Mouse (Mus musculus) lung, embryonic 14.5 days (tissue): ENCODE measurements around the gene Gm44790. TPM values are rescaled to one million over a fixed set of nuclear protein-coding genes. Genes with fewer than 3 reads are reported as not detected.
"Not testable (repeated sequence)": the region's sequence is repeated elsewhere in the genome, so short reads cannot be mapped to it uniquely, and the experiment has no call there.

Experiments used
- ATAC-seq: fragments of 200-750 bp; cut with Nextera tagmentation; 2 replicates; pipeline ENCODE4 v1.8.0; 2017; ENCODE audit warnings: mild to moderate bottlenecking, moderate TSS enrichment, moderate library complexity; ENCODE audit not compliant: insufficient read depth
- DNase-seq: peaks from one replicate; pipeline ENCODE4 v3.0.0-alpha.2; 2015
- H3K27ac ChIP-seq: fragments of 300-500 bp; sonication (generic); 2 replicates; pipeline ENCODE4 v1.5.1; 2014; ENCODE audit warnings: low read depth, mild to moderate bottlenecking, moderate library complexity
- H3K27me3 ChIP-seq: fragments of 300-500 bp; sonication (generic); 2 replicates; pipeline ENCODE4 v1.6.1; 2014; ENCODE audit warnings: low read length, control low read depth; ENCODE audit not compliant: insufficient read depth
- H3K36me3 ChIP-seq: fragments of 300-500 bp; sonication (generic); 2 replicates; pipeline ENCODE4 v1.6.1; 2014; ENCODE audit warnings: control low read depth; ENCODE audit not compliant: insufficient read depth
- H3K4me1 ChIP-seq: fragments of 300-500 bp; sonication (generic); 2 replicates; pipeline ENCODE4 v1.6.1; 2014; ENCODE audit warnings: antibody characterized with exemption, control low read depth; ENCODE audit not compliant: insufficient read depth
- H3K4me2 ChIP-seq: fragments of 300-500 bp; sonication (generic); 2 replicates; pipeline ENCODE4 v1.6.1; 2014; ENCODE audit warnings: mild to moderate bottlenecking
- H3K4me3 ChIP-seq: fragments of 300-500 bp; sonication (generic); 2 replicates; pipeline ENCODE4 v1.5.1; 2014; ENCODE audit warnings: low read depth, low read length
- H3K9ac ChIP-seq: fragments of 300-500 bp; sonication (generic); 2 replicates; pipeline ENCODE4 v1.6.1; 2014
- H3K9me3 ChIP-seq: fragments of 300-500 bp; sonication (generic); 2 replicates; pipeline ENCODE4 v1.6.1; 2016; ENCODE audit warnings: low read depth, low read length, control low read depth
- CTCF ChIP-seq: IDR thresholded peaks from 2 replicates; pipeline ENCODE4 v1.5.1; 2016; ENCODE audit warnings: antibody characterized with exemption, low read depth
- WGBS: fragments of 180-500 bp; shearing (Covaris S2); extraction: QIAGEN DNeasy Blood & Tissue Kit; methylation state at CpG from one replicate; pipeline ENCODE4 v1.1.7; 2014; 5-methylcytosine and 5-hydroxymethylcytosine counted together
- polyA plus RNA-seq: library from polyadenylated mRNA; unstranded; fragments of >200 nt; fragmentation: Nextera tagmentation; extraction: Ambion mirVana; gene quantifications from 2 replicates; pipeline ENCODE4 v1.2.1, GENCODE M21; 2014

The Gm44790 gene
- 0.72 TPM in 1 of 2 replicates, not detected in the other for polyA plus RNA-seq

- H3K4me3 ChIP-seq: no peak within 1 kb of the TSS
- no peaks in the 10 kb centered on the region for H3K27me3 ChIP-seq
- no peak within 1 kb of the TSS for H3K27ac ChIP-seq
- ATAC-seq: no peak
- no peak within 1 kb of the TSS for H3K4me2 ChIP-seq
- no peak for DNase-seq
- no peak for TF ChIP-seq CTCF
- H3K9me3 ChIP-seq: no peaks in the 10 kb centered on the region
- H3K36me3 ChIP-seq: peaks cover 82% of the 10 kb centered on the region
- H3K9ac ChIP-seq: no peak within 1 kb of the TSS
- 98% methylated on average over 1 of the region's 1 CpGs for WGBS
- no peaks in the 10 kb centered on the region for H3K4me1 ChIP-seq
Observed at GRCm38 (mm10) chr6:86426358-86426757, at the start of gene Gm44790. TSS of gene Gm44790 (plus strand) at chr6:86426658.

- H3K36me3 ChIP-seq: peaks cover 53% of the 10 kb centered on the region
- H3K4me3 ChIP-seq: no peak overlapping the region
- WGBS: 89% methylated on average over 3 of the region's 3 CpGs
- H3K4me1 ChIP-seq: no peaks in the 10 kb centered on the region
- H3K4me2 ChIP-seq: no peak overlapping the region
- no peak for TF ChIP-seq CTCF
- H3K9ac ChIP-seq: no peak overlapping the region
- no peaks in the 10 kb centered on the region for H3K9me3 ChIP-seq
- H3K27me3 ChIP-seq: no peaks in the 10 kb centered on the region
- no peak for DNase-seq
- ATAC-seq: no peak
- no peak overlapping the region for H3K27ac ChIP-seq
Observed at GRCm38 (mm10) chr6:86378341-86378740, 48.1 kb upstream of the Gm44790 start.

- DNase-seq, H3K27me3 ChIP-seq, H3K4me2 ChIP-seq, H3K9me3 ChIP-seq, H3K9ac ChIP-seq, ATAC-seq, H3K27ac ChIP-seq, H3K4me1 ChIP-seq, H3K4me3 ChIP-seq: not testable (repeated sequence)
- H3K36me3 ChIP-seq: peaks cover 44% of the 10 kb centered on the region
- WGBS: 71% methylated on average over 7 of the region's 8 CpGs
Observed at GRCm38 (mm10) chr6:86380112-86380511, 46.3 kb upstream of the Gm44790 start.

- DNase-seq (no peak), ATAC-seq (no peak)
- no peak overlapping the region for H3K4me3 ChIP-seq
- H3K4me1 ChIP-seq: no peaks in the 10 kb centered on the region
- no peak for TF ChIP-seq CTCF
- H3K9me3 ChIP-seq: no peaks in the 10 kb centered on the region
- H3K4me2 ChIP-seq: no peak overlapping the region
- H3K36me3 ChIP-seq: peaks cover 36% of the 10 kb centered on the region
- no peak overlapping the region for H3K9ac ChIP-seq
- H3K27me3 ChIP-seq: no peaks in the 10 kb centered on the region
- no peak overlapping the region for H3K27ac ChIP-seq
Observed at GRCm38 (mm10) chr6:86382551-86382950, 43.9 kb upstream of the Gm44790 start.

GRCm38 (mm10) chr6:86383370-86383769, 43.1 kb upstream of the Gm44790 start:
- no peak overlapping the region for H3K9ac ChIP-seq
- H3K9me3 ChIP-seq: no peaks in the 10 kb centered on the region
- H3K27me3 ChIP-seq: no peaks in the 10 kb centered on the region
- no peak overlapping the region for H3K4me3 ChIP-seq
- no peak for TF ChIP-seq CTCF
- H3K36me3 ChIP-seq: peaks cover 36% of the 10 kb centered on the region
- no peak for DNase-seq
- no peak for ATAC-seq
- no peaks in the 10 kb centered on the region for H3K4me1 ChIP-seq
- H3K4me2 ChIP-seq: no peak overlapping the region
- H3K27ac ChIP-seq: no peak overlapping the region
- WGBS: 45% methylated on average over 16 of the region's 16 CpGs

GRCm38 (mm10) chr6:86384692-86385091, 41.8 kb upstream of the Gm44790 start:
- ATAC-seq: no peak
- no peak overlapping the region for H3K4me2 ChIP-seq
- TF ChIP-seq CTCF: no peak
- DNase-seq: no peak
- no peak overlapping the region for H3K27ac ChIP-seq
- H3K27me3 ChIP-seq: no peaks in the 10 kb centered on the region
- H3K9me3 ChIP-seq: no peaks in the 10 kb centered on the region
- H3K9ac ChIP-seq: no peak overlapping the region
- no peaks in the 10 kb centered on the region for H3K4me1 ChIP-seq
- H3K4me3 ChIP-seq: no peak overlapping the region
- WGBS: 46% methylated on average over 4 of the region's 4 CpGs
- H3K36me3 ChIP-seq: peaks cover 37% of the 10 kb centered on the region

- 59% methylated on average over 5 of the region's 5 CpGs for WGBS
- Histone ChIP-seq H3K4me3 (no peak overlapping the region), H3K4me2 (no peak overlapping the region), H3K9ac (no peak overlapping the region), H3K27me3 (no peaks in the 10 kb centered on the region), H3K27ac (no peak overlapping the region), H3K9me3 (no peaks in the 10 kb centered on the region), H3K4me1 (no peaks in the 10 kb centered on the region), H3K36me3 (peaks cover 42% of the 10 kb centered on the region)
- TF ChIP-seq CTCF: no peak
- DNase-seq (no peak), ATAC-seq (no peak)
Observed at GRCm38 (mm10) chr6:86385362-86386104, 40.9 kb upstream of the Gm44790 start.

- ATAC-seq: no peak
- 82% methylated on average over 12 of the region's 12 CpGs for WGBS
- H3K27ac ChIP-seq: no peak overlapping the region
- DNase-seq: no peak
- H3K9ac ChIP-seq: no peak overlapping the region
- no peaks in the 10 kb centered on the region for H3K27me3 ChIP-seq
- no peak for TF ChIP-seq CTCF
- peaks cover 60% of the 10 kb centered on the region for H3K36me3 ChIP-seq
- H3K4me1 ChIP-seq: no peaks in the 10 kb centered on the region
- H3K4me2 ChIP-seq: no peak overlapping the region
- H3K9me3 ChIP-seq: no peaks in the 10 kb centered on the region
- no peak overlapping the region for H3K4me3 ChIP-seq
Observed at GRCm38 (mm10) chr6:86387313-86387712, 39.1 kb upstream of the Gm44790 start.
